Mouse (Mus musculus) liver, adult 2 months (tissue): ENCODE data around the gene Tspan10. TPM values are rescaled to one million over a fixed set of nuclear protein-coding genes. Genes with fewer than 3 reads are reported as not detected.

ENCODE experiments used
- DNase-seq: peaks from one replicate; pipeline ENCODE4 v3.0.0-alpha.2; 2011; ENCODE audit warnings: low read depth, low spot score; ENCODE audit errors: extremely low read depth
- H3K27ac ChIP-seq: fragments of 200-500 bp; replicated peaks from 2 replicates; pipeline ENCODE4 v1.5.1; 2012; ENCODE audit warnings: low read depth, mild to moderate bottlenecking, control low read depth, inconsistent platforms, low read length; ENCODE audit not compliant: insufficient read depth
- H3K27me3 ChIP-seq: fragments of 200-500 bp; 2 replicates; pipeline ENCODE4 v1.6.1; 2012; ENCODE audit warnings: mild to moderate bottlenecking, moderate library complexity, low read length, inconsistent platforms; ENCODE audit not compliant: control insufficient read depth, insufficient read depth
- H3K36me3 ChIP-seq: fragments of 200-500 bp; 2 replicates; pipeline ENCODE4 v1.6.1; 2012; ENCODE audit warnings: low read length, inconsistent platforms; ENCODE audit not compliant: control insufficient read depth, insufficient read depth
- H3K4me1 ChIP-seq: fragments of 200-500 bp; 2 replicates; pipeline ENCODE4 v1.6.1; 2011; ENCODE audit warnings: low read length; ENCODE audit not compliant: control insufficient read depth, insufficient read depth
- H3K4me3 ChIP-seq: fragments of 200-500 bp; 2 replicates; pipeline ENCODE4 v1.5.1; 2011; ENCODE audit warnings: low read depth, mild to moderate bottlenecking, control low read depth, low read length, moderate library complexity; ENCODE audit not compliant: insufficient read depth
- H3K79me2 ChIP-seq: fragments of 200-500 bp; 2 replicates; pipeline ENCODE4 v1.6.1; 2012; ENCODE audit warnings: inconsistent platforms, mild to moderate bottlenecking, low read length, moderate library complexity; ENCODE audit not compliant: control insufficient read depth, insufficient read depth
- H3K9ac ChIP-seq: fragments of 200-500 bp; 2 replicates; pipeline ENCODE4 v1.6.1; 2012; ENCODE audit warnings: low read depth, mild to moderate bottlenecking, control low read depth, inconsistent platforms, low read length
- CTCF ChIP-seq: fragments of 200-500 bp; IDR thresholded peaks from 2 replicates; pipeline ENCODE4 v1.5.1; 2011; ENCODE audit warnings: low read depth, low read length, control low read depth
- POLR2A ChIP-seq: fragments of 200-500 bp; IDR thresholded peaks from 2 replicates; pipeline ENCODE4 v1.6.1; 2011; ENCODE audit warnings: low read length, control low read depth; ENCODE audit not compliant: insufficient read depth; ENCODE audit errors: extremely low read depth
- WGBS: fragments of 180-500 bp; shearing (Covaris S2); methylation state at CpG from one replicate; pipeline ENCODE4 v1.1.7; 2018; 5-methylcytosine and 5-hydroxymethylcytosine counted together
- polyA plus RNA-seq: library from polyadenylated mRNA; depleted of rRNA; stranded (reverse); fragments of >200 nt; gene quantifications from 2 replicates; pipeline ENCODE4 v1.2.3, GENCODE M21; 2012
- total RNA-seq: library from RNA; depleted of rRNA; stranded (reverse); fragments of >200 nt; gene quantifications from 2 replicates; pipeline ENCODE4 v1.2.3, GENCODE M21; 2014

Gene Tspan10
- total and polyA plus RNA-seq, 2 experiments, result 0.05 TPM; not detected in 1

- no peaks in the 10 kb centered on the region for H3K27me3 ChIP-seq
- no peak overlapping the region; the same call in 1 of the 2 replicates for H3K9ac ChIP-seq
- peak; percentile 63 for DNase-seq
- peak overlapping the region; percentile 81 for H3K27ac ChIP-seq
- TF ChIP-seq CTCF (peak; percentile 75), POLR2A (no peak)
- 53% methylated on average over 9 of the region's 9 CpGs for WGBS
- H3K79me2 ChIP-seq, result peaks cover 23% of the 10 kb centered on the region; the same call in 1 of the 2 replicates
- no peak overlapping the region for H3K4me3 ChIP-seq
- H3K4me1 ChIP-seq, result peaks cover 28% of the 10 kb centered on the region
- H3K36me3 ChIP-seq, result peaks cover 51% of the 10 kb centered on the region
These were observed 18.7 kb upstream of the Tspan10 start for GRCm38 (mm10) chr11:120423569-120424295.

- Histone ChIP-seq H3K4me1 (peaks cover 22% of the 10 kb centered on the region), H3K27ac (no peak overlapping the region), H3K9ac (no peak overlapping the region), H3K4me3 (no peak overlapping the region), H3K27me3 (no peaks in the 10 kb centered on the region), H3K79me2 (peaks cover 29% of the 10 kb centered on the region; the same call in 1 of the 2 replicates), H3K36me3 (peaks cover 52% of the 10 kb centered on the region)
- no peak for TF ChIP-seq CTCF
- no peak for TF ChIP-seq POLR2A
- whole genome bisulfite sequencing, result 70% methylated on average over 3 of the region's 3 CpGs
- DNase-seq, result no peak
These were observed 15.7 kb upstream of the Tspan10 start for GRCm38 (mm10) chr11:120426727-120427126.

GRCm38 (mm10) chr11:120437152-120437856 lies 5.1 kb upstream of the Tspan10 start, which contains the start of gene Nploc4:
Gene Nploc4 (minus strand): TSS chr11:120437708.
- Histone ChIP-seq H3K27ac (peak within 1 kb of the TSS; percentile 92), H3K4me1 (peaks cover 16% of the 10 kb centered on the region), H3K79me2 (peaks cover 40% of the 10 kb centered on the region; the same call in 1 of the 2 replicates), H3K4me3 (peak within 1 kb of the TSS; percentile 96), H3K9ac (peak within 1 kb of the TSS; percentile 97), H3K27me3 (no peaks in the 10 kb centered on the region), H3K36me3 (peaks cover 22% of the 10 kb centered on the region)
- peak; percentile 60 for DNase-seq
- TF ChIP-seq CTCF (0 out of 2 replicates have a peak, but pooled peaks have one; percentile 15), POLR2A (peak; percentile 76)
- WGBS, result under 1% methylated on average over 62 of the region's 77 CpGs

- Histone ChIP-seq H3K79me2 (peaks cover 34% of the 10 kb centered on the region; the same call in 1 of the 2 replicates), H3K27ac (peak overlapping the region; percentile 67), H3K4me3 (peak overlapping the region; percentile 96), H3K27me3 (no peaks in the 10 kb centered on the region), H3K4me1 (peaks cover 19% of the 10 kb centered on the region), H3K9ac (peak overlapping the region; percentile 97), H3K36me3 (peaks cover 17% of the 10 kb centered on the region)
- peak; percentile 64 for DNase-seq
- TF ChIP-seq POLR2A, result no peak
- no peak for TF ChIP-seq CTCF
- WGBS, result 23% methylated on average over 12 of the region's 12 CpGs
These were observed 4.5 kb upstream of the Tspan10 start for GRCm38 (mm10) chr11:120437857-120438385.

GRCm38 (mm10) chr11:120442765-120443280 lies 379 bp downstream of the Tspan10 start:
- Histone ChIP-seq H3K36me3 (no peaks in the 10 kb centered on the region), H3K79me2 (no peaks in the 10 kb centered on the region), H3K4me3 (no peak overlapping the region), H3K4me1 (peaks cover 13% of the 10 kb centered on the region), H3K27ac (peak overlapping the region; percentile 64), H3K9ac (no peak overlapping the region), H3K27me3 (no peaks in the 10 kb centered on the region)
- peak; percentile 91 for DNase-seq
- peak; percentile 37 for TF ChIP-seq CTCF
- TF ChIP-seq POLR2A, result no peak
- WGBS, result 49% methylated on average over 3 of the region's 3 CpGs
